Mouse (Mus musculus): ENCODE results near the gene Pla2g2f. TPM values are rescaled to one million over a fixed set of nuclear protein-coding genes. Genes with fewer than 3 reads are reported as not detected.

Gene Pla2g2f
- 0.11 TPM in 1 of 2 replicates, not detected in the other for polyA plus RNA-seq (2015; fragmentation: Nextera tagmentation; extraction: Ambion mirVana)

- H3K4me1 ChIP-seq (ENCODE audit: control insufficient read depth, insufficient read depth, low read length) = peaks cover 4% of the 10 kb centered on the region
- H3K4me3 ChIP-seq (ENCODE audit: low read depth, low read length) = no peak within 1 kb of the TSS
- no peaks in the 10 kb centered on the region for H3K36me3 ChIP-seq (ENCODE audit: control insufficient read depth, insufficient read depth, low read length)
- ATAC-seq = no peak
- H3K9ac ChIP-seq (ENCODE audit: low read depth, low read length) = no peak within 1 kb of the TSS
- no peaks in the 10 kb centered on the region for H3K27me3 ChIP-seq (ENCODE audit: control insufficient read depth, insufficient read depth, low read depth, low read length)
- no peak within 1 kb of the TSS for H3K27ac ChIP-seq (ENCODE audit: low read length)
- no peaks in the 10 kb centered on the region for H3K9me3 ChIP-seq (replicated peaks; ENCODE audit: control insufficient read depth, low read length, poor library complexity, severe bottlenecking)
- no peak within 1 kb of the TSS for H3K4me2 ChIP-seq (ENCODE audit: low read length)
- 64% methylated on average over 8 of the region's 8 CpGs for WGBS
Observed at GRCm38 (mm10) chr4:138757416-138757815, at the start of gene Pla2g2f. Gene Pla2g2f (minus strand): TSS chr4:138757626.

- H3K9me3 ChIP-seq (replicated peaks; ENCODE audit: control insufficient read depth, low read length, poor library complexity, severe bottlenecking) = no peaks in the 10 kb centered on the region
- no peak for ATAC-seq
- no peaks in the 10 kb centered on the region for H3K36me3 ChIP-seq (ENCODE audit: control insufficient read depth, insufficient read depth, low read length)
- no peak overlapping the region for H3K4me2 ChIP-seq (ENCODE audit: low read length)
- H3K27ac ChIP-seq (ENCODE audit: low read length) = no peak overlapping the region
- no peaks in the 10 kb centered on the region for H3K27me3 ChIP-seq (ENCODE audit: control insufficient read depth, insufficient read depth, low read depth, low read length)
- no peak overlapping the region for H3K4me3 ChIP-seq (ENCODE audit: low read depth, low read length)
- 82% methylated on average over 7 of the region's 7 CpGs for WGBS
- H3K9ac ChIP-seq (ENCODE audit: low read depth, low read length) = no peak overlapping the region
- no peaks in the 10 kb centered on the region for H3K4me1 ChIP-seq (ENCODE audit: control insufficient read depth, insufficient read depth, low read length)
Observed at GRCm38 (mm10) chr4:138806920-138807541, 49.6 kb upstream of the Pla2g2f start.

- 92% methylated on average over 8 of the region's 8 CpGs for WGBS
- H3K27ac ChIP-seq (ENCODE audit: low read length) = no peak overlapping the region
- ATAC-seq = no peak
- H3K27me3 ChIP-seq (ENCODE audit: control insufficient read depth, insufficient read depth, low read depth, low read length) = no peaks in the 10 kb centered on the region
- H3K4me1 ChIP-seq (ENCODE audit: control insufficient read depth, insufficient read depth, low read length) = no peaks in the 10 kb centered on the region
- no peak overlapping the region for H3K9ac ChIP-seq (ENCODE audit: low read depth, low read length)
- no peaks in the 10 kb centered on the region for H3K9me3 ChIP-seq (replicated peaks; ENCODE audit: control insufficient read depth, low read length, poor library complexity, severe bottlenecking)
- H3K4me2 ChIP-seq (ENCODE audit: low read length) = no peak overlapping the region
- H3K4me3 ChIP-seq (ENCODE audit: low read depth, low read length) = no peak overlapping the region
- H3K36me3 ChIP-seq (ENCODE audit: control insufficient read depth, insufficient read depth, low read length) = no peaks in the 10 kb centered on the region
Observed at GRCm38 (mm10) chr4:138806160-138806559, 48.7 kb upstream of the Pla2g2f start.

GRCm38 (mm10) chr4:138805248-138805647, 47.8 kb upstream of the Pla2g2f start:
- H3K36me3 ChIP-seq (ENCODE audit: control insufficient read depth, insufficient read depth, low read length) = no peaks in the 10 kb centered on the region
- WGBS = 44% methylated on average over 8 of the region's 8 CpGs
- no peaks in the 10 kb centered on the region for H3K4me1 ChIP-seq (ENCODE audit: control insufficient read depth, insufficient read depth, low read length)
- no peaks in the 10 kb centered on the region for H3K27me3 ChIP-seq (ENCODE audit: control insufficient read depth, insufficient read depth, low read depth, low read length)
- H3K9me3 ChIP-seq (replicated peaks; ENCODE audit: control insufficient read depth, low read length, poor library complexity, severe bottlenecking) = no peaks in the 10 kb centered on the region
- H3K9ac ChIP-seq (ENCODE audit: low read depth, low read length) = no peak overlapping the region
- no peak for ATAC-seq
- no peak overlapping the region for H3K4me2 ChIP-seq (ENCODE audit: low read length)
- H3K4me3 ChIP-seq (ENCODE audit: low read depth, low read length) = no peak overlapping the region
- H3K27ac ChIP-seq (ENCODE audit: low read length) = no peak overlapping the region

- H3K9me3 ChIP-seq (replicated peaks; ENCODE audit: control insufficient read depth, low read length, poor library complexity, severe bottlenecking) = no peaks in the 10 kb centered on the region
- ATAC-seq = no peak
- H3K4me2 ChIP-seq (ENCODE audit: low read length) = no peak overlapping the region
- H3K27me3 ChIP-seq (ENCODE audit: control insufficient read depth, insufficient read depth, low read depth, low read length) = no peaks in the 10 kb centered on the region
- no peak overlapping the region for H3K27ac ChIP-seq (ENCODE audit: low read length)
- 90% methylated on average over 11 of the region's 11 CpGs for WGBS
- H3K9ac ChIP-seq (ENCODE audit: low read depth, low read length) = no peak overlapping the region
- no peaks in the 10 kb centered on the region for H3K36me3 ChIP-seq (ENCODE audit: control insufficient read depth, insufficient read depth, low read length)
- no peaks in the 10 kb centered on the region for H3K4me1 ChIP-seq (ENCODE audit: control insufficient read depth, insufficient read depth, low read length)
- no peak overlapping the region for H3K4me3 ChIP-seq (ENCODE audit: low read depth, low read length)
Observed at GRCm38 (mm10) chr4:138802917-138803316, 45.5 kb upstream of the Pla2g2f start.

- Histone ChIP-seq H3K27ac (ENCODE audit: low read length) (no peak overlapping the region), H3K4me2 (ENCODE audit: low read length) (no peak overlapping the region), H3K4me3 (ENCODE audit: low read depth, low read length) (no peak overlapping the region), H3K27me3 (ENCODE audit: control insufficient read depth, insufficient read depth, low read depth, low read length) (no peaks in the 10 kb centered on the region), H3K9ac (ENCODE audit: low read depth, low read length) (no peak overlapping the region), H3K36me3 (ENCODE audit: control insufficient read depth, insufficient read depth, low read length) (no peaks in the 10 kb centered on the region), H3K4me1 (ENCODE audit: control insufficient read depth, insufficient read depth, low read length) (no peaks in the 10 kb centered on the region), H3K9me3 (replicated peaks; ENCODE audit: control insufficient read depth, low read length, poor library complexity, severe bottlenecking) (no peaks in the 10 kb centered on the region)
- ATAC-seq = no peak
- WGBS = 88% methylated on average over 4 of the region's 4 CpGs
Observed at GRCm38 (mm10) chr4:138801631-138802030, 44.2 kb upstream of the Pla2g2f start.

GRCm38 (mm10) chr4:138800134-138800744, 42.8 kb upstream of the Pla2g2f start:
- ATAC-seq = no peak
- no peaks in the 10 kb centered on the region for H3K27me3 ChIP-seq (ENCODE audit: control insufficient read depth, insufficient read depth, low read depth, low read length)
- no peaks in the 10 kb centered on the region for H3K36me3 ChIP-seq (ENCODE audit: control insufficient read depth, insufficient read depth, low read length)
- no peaks in the 10 kb centered on the region for H3K9me3 ChIP-seq (replicated peaks; ENCODE audit: control insufficient read depth, low read length, poor library complexity, severe bottlenecking)
- no peak overlapping the region for H3K9ac ChIP-seq (ENCODE audit: low read depth, low read length)
- H3K4me3 ChIP-seq (ENCODE audit: low read depth, low read length) = no peak overlapping the region
- H3K4me1 ChIP-seq (ENCODE audit: control insufficient read depth, insufficient read depth, low read length) = no peaks in the 10 kb centered on the region
- H3K27ac ChIP-seq (ENCODE audit: low read length) = no peak overlapping the region
- no peak overlapping the region for H3K4me2 ChIP-seq (ENCODE audit: low read length)
- 70% methylated on average over 12 of the region's 12 CpGs for WGBS

GRCm38 (mm10) chr4:138797217-138797570, 39.8 kb upstream of the Pla2g2f start:
- Histone ChIP-seq H3K9ac (ENCODE audit: low read depth, low read length) (no peak overlapping the region), H3K4me2 (ENCODE audit: low read length) (no peak overlapping the region), H3K36me3 (ENCODE audit: control insufficient read depth, insufficient read depth, low read length) (no peaks in the 10 kb centered on the region), H3K27me3 (ENCODE audit: control insufficient read depth, insufficient read depth, low read depth, low read length) (no peaks in the 10 kb centered on the region), H3K4me1 (ENCODE audit: control insufficient read depth, insufficient read depth, low read length) (no peaks in the 10 kb centered on the region), H3K27ac (ENCODE audit: low read length) (no peak overlapping the region), H3K4me3 (ENCODE audit: low read depth, low read length) (no peak overlapping the region), H3K9me3 (replicated peaks; ENCODE audit: control insufficient read depth, low read length, poor library complexity, severe bottlenecking) (no peaks in the 10 kb centered on the region)
- no peak for ATAC-seq
- 86% methylated on average over 4 of the region's 4 CpGs for WGBS

GRCm38 (mm10) chr4:138796513-138797216, 39.2 kb upstream of the Pla2g2f start:
- no peak overlapping the region for H3K9ac ChIP-seq (ENCODE audit: low read depth, low read length)
- no peaks in the 10 kb centered on the region for H3K36me3 ChIP-seq (ENCODE audit: control insufficient read depth, insufficient read depth, low read length)
- no peaks in the 10 kb centered on the region for H3K9me3 ChIP-seq (replicated peaks; ENCODE audit: control insufficient read depth, low read length, poor library complexity, severe bottlenecking)
- ATAC-seq = no peak
- WGBS = 47% methylated on average over 6 of the region's 6 CpGs
- no peaks in the 10 kb centered on the region for H3K27me3 ChIP-seq (ENCODE audit: control insufficient read depth, insufficient read depth, low read depth, low read length)
- no peak overlapping the region for H3K4me3 ChIP-seq (ENCODE audit: low read depth, low read length)
- no peak overlapping the region for H3K4me2 ChIP-seq (ENCODE audit: low read length)
- H3K4me1 ChIP-seq (ENCODE audit: control insufficient read depth, insufficient read depth, low read length) = no peaks in the 10 kb centered on the region
- H3K27ac ChIP-seq (ENCODE audit: low read length) = no peak overlapping the region

Measured in midbrain, embryonic 16.5 days (tissue).